Mouse (Mus musculus): ENCODE measurements around the gene Pcif1.

GRCm38 (mm10) chr2:164889960-164890359 is 10.9 kb downstream of the Pcif1 start:
- TF ChIP-seq GATA1 (IDR thresholded peaks at IDR 0.05; ENCODE audit: low read length): no peak
- no peak for TF ChIP-seq TAL1 (IDR thresholded peaks at IDR 0.05; ENCODE audit: low read length)

Measured in erythroblast, embryonic 14.5 days (primary cell).